Mouse (Mus musculus): Measurements from ENCODE around the gene Tbl1x.

DNA sequence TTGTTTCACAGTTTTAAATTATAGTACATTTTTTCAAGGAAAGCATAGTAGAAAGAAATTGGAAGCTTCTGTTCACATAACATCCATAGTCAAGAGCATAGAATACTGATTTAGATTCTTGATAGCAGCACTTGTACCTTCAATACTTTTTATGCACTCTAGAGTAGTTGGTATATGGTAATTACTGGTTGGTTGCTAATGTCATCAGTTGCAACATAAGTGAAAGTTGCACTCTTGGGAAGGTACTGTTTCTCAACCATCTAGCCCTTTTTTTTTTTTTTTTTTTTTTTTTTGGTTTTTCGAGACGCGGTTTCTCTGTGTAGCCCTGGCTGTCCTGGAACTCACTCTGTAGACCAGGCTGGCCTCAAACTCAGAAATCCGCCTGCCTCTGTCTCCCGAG lies 20.2 kb downstream of the Tbl1x start:
- TF ChIP-seq POLR2A (IDR thresholded peaks at IDR 0.05; ENCODE audit: borderline replicate concordance, extremely low read depth, low read depth, low read length) (no peak), CTCF (IDR thresholded peaks at IDR 0.05; ENCODE audit: insufficient read depth, low read length) (no peak)
